Mouse (Mus musculus) kidney, embryonic 14.5 days (tissue): ENCODE results near the gene Ccdc162. TPM values are rescaled to one million over a fixed set of nuclear protein-coding genes. Genes with fewer than 3 reads are reported as not detected.

Experiments used
- ATAC-seq: fragments of 200-750 bp; cut with Nextera tagmentation; 2 replicates; pipeline ENCODE4 v1.8.0; 2017; ENCODE audit warnings: moderate number of reproducible peaks, mild to moderate bottlenecking, moderate TSS enrichment, moderate library complexity; ENCODE audit not compliant: low FRiP score, low TSS enrichment
- H3K27ac ChIP-seq: fragments of 300-500 bp; sonication (generic); 2 replicates; pipeline ENCODE4 v1.5.1; 2014; ENCODE audit warnings: low read depth, mild to moderate bottlenecking, low read length, moderate library complexity, mixed read lengths
- H3K27me3 ChIP-seq: fragments of 300-500 bp; sonication (generic); 2 replicates; pipeline ENCODE4 v1.6.1; 2014; ENCODE audit warnings: mild to moderate bottlenecking, low read length; ENCODE audit not compliant: control insufficient read depth, insufficient read depth
- H3K36me3 ChIP-seq: fragments of 300-500 bp; sonication (generic); 2 replicates; pipeline ENCODE4 v1.6.1; 2014; ENCODE audit warnings: low read length, mixed read lengths; ENCODE audit not compliant: control insufficient read depth, insufficient read depth
- H3K4me1 ChIP-seq: fragments of 300-500 bp; sonication (generic); 2 replicates; pipeline ENCODE4 v1.6.1; 2014; ENCODE audit warnings: low read length, mixed read lengths; ENCODE audit not compliant: control insufficient read depth, insufficient read depth
- H3K4me2 ChIP-seq: fragments of 300-500 bp; sonication (generic); replicated peaks from 2 replicates; pipeline ENCODE4 v1.6.1; 2014; ENCODE audit warnings: low read depth, mild to moderate bottlenecking, low read length
- H3K4me3 ChIP-seq: fragments of 300-500 bp; sonication (generic); 2 replicates; pipeline ENCODE4 v1.5.1; 2014; ENCODE audit warnings: mild to moderate bottlenecking, low read length
- H3K9ac ChIP-seq: fragments of 300-500 bp; sonication (generic); 2 replicates; pipeline ENCODE4 v1.6.1; 2014; ENCODE audit warnings: low read depth, mild to moderate bottlenecking, low read length, moderate library complexity
- H3K9me3 ChIP-seq: fragments of 300-500 bp; sonication (generic); 2 replicates; pipeline ENCODE4 v1.6.1; 2016; ENCODE audit warnings: low read length; ENCODE audit not compliant: control insufficient read depth
- WGBS: fragments of 180-500 bp; shearing (Covaris S2); extraction: QIAGEN DNeasy Blood & Tissue Kit; methylation state at CpG from one replicate; pipeline ENCODE4 v1.1.7; 2014; 5-methylcytosine and 5-hydroxymethylcytosine counted together
- polyA plus RNA-seq: library from polyadenylated mRNA; unstranded; fragments of >200 nt; fragmentation: Nextera tagmentation; extraction: Ambion mirVana; gene quantifications from 2 replicates; pipeline ENCODE4 v1.2.1, GENCODE M21; 2014

Ccdc162 gene
- polyA plus RNA-seq, 1 experiment from 2014 or later: 0.15 TPM

GRCm38 (mm10) chr10:41568306-41568705 is 148.1 kb downstream of the Ccdc162 start:
- H3K27ac ChIP-seq: no peak overlapping the region
- no peaks in the 10 kb centered on the region for H3K9me3 ChIP-seq
- H3K4me3 ChIP-seq: no peak overlapping the region
- 27% methylated on average over 3 of the region's 3 CpGs for WGBS
- no peak overlapping the region for H3K9ac ChIP-seq
- peaks cover 12% of the 10 kb centered on the region for H3K4me1 ChIP-seq
- H3K4me2 ChIP-seq: no peak overlapping the region
- no peaks in the 10 kb centered on the region for H3K36me3 ChIP-seq
- H3K27me3 ChIP-seq: no peaks in the 10 kb centered on the region
- ATAC-seq: peak; percentile 53; the same call in 1 of the 2 replicates

DNA sequence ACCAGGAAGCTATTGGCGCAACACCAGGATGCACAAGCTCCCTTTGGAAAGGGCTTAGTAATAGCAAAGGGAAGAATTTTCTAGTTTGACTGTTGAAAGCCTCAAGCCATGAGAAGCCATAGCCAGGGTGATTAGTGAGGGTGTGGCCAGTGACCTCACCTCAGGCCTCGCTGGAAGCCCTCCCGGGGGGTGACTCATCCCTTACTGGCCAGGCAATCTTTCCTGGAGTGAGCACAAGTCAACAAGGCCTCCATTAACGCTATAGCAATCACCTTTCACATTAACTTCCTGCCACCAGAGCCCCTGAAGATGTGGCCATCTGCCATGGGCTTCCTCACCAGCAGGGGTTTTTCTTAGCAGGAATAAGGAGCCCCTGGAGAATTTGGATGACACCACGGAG is 151.3 kb downstream of the Ccdc162 start:
- H3K27ac ChIP-seq: no peak overlapping the region
- no peaks in the 10 kb centered on the region for H3K27me3 ChIP-seq
- H3K9ac ChIP-seq: no peak overlapping the region
- H3K4me2 ChIP-seq: no peak overlapping the region
- no peak for ATAC-seq
- 28% methylated on average over 5 of the region's 5 CpGs for WGBS
- peaks cover 5% of the 10 kb centered on the region; the same call in 1 of the 2 replicates for H3K9me3 ChIP-seq
- H3K4me1 ChIP-seq: 0 out of 2 replicates have a peak, but pooled peaks cover 2% of the 10 kb centered on the region
- no peaks in the 10 kb centered on the region for H3K36me3 ChIP-seq
- H3K4me3 ChIP-seq: no peak overlapping the region

GRCm38 (mm10) chr10:41561701-41562395 is 154.6 kb downstream of the Ccdc162 start:
- Histone ChIP-seq H3K9ac (no peak overlapping the region), H3K9me3 (peaks cover 9% of the 10 kb centered on the region; the same call in 1 of the 2 replicates)
- ATAC-seq: no peak

DNA sequence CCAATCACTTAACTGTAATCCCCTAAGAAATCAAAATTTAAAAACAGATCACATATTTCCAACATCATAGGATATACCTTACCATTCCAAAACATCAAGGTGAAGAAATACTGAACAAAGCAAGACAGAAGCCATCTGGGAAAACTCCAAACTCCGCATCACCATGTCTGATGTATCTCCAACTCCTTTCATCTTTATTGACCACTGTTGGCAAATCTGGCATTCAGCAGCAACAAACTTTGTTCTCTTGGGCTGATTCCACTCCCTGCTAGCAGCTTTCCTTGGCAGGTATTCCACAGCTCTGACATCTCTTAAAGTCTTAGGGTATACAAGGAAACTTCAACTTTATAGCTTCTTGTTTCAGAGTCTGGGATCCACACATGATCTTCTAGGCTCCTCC is 158.0 kb downstream of the Ccdc162 start:
- no peak overlapping the region for H3K4me2 ChIP-seq
- ATAC-seq: no peak
- H3K9me3 ChIP-seq: peaks cover 9% of the 10 kb centered on the region; the same call in 1 of the 2 replicates
- H3K9ac ChIP-seq: no peak overlapping the region
- H3K4me3 ChIP-seq: no peak overlapping the region
- no peaks in the 10 kb centered on the region for H3K36me3 ChIP-seq
- H3K27ac ChIP-seq: no peak overlapping the region
- H3K27me3 ChIP-seq: no peaks in the 10 kb centered on the region
- H3K4me1 ChIP-seq: no peaks in the 10 kb centered on the region
- WGBS: 94% methylated on average over 1 of the region's 1 CpGs

More at GRCm38 (mm10) chr10:41561701-41562395, 154.6 kb downstream of the Ccdc162 start:
- Histone ChIP-seq H3K27ac (no peak overlapping the region), H3K4me1 (no peaks in the 10 kb centered on the region), H3K27me3 (no peaks in the 10 kb centered on the region), H3K4me3 (no peak overlapping the region), H3K36me3 (no peaks in the 10 kb centered on the region), H3K4me2 (no peak overlapping the region)
- WGBS: 94% methylated on average over 10 of the region's 10 CpGs

DNA sequence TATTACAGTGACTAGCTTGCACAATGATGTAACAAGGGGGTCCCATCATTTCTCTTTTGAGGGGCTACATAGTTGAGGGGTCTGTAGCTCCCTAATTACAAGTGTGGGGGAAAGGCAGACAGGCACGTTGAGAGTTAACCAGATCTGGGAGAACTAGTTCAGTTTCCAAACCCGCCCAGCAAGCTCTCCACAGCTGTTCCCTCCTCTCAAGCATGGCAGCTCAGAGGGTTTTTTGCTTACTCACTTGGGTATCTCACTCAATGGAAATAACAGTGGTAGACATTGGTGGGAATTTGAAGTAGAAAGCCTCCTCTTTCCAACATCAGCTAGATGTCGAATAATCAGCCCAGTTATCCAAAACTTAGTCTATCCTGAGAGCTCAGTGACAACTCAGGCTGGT is 161.4 kb downstream of the Ccdc162 start:
- 78% methylated on average over 3 of the region's 3 CpGs for WGBS
- ATAC-seq: no peak
- H3K27ac ChIP-seq: no peak overlapping the region
- H3K4me3 ChIP-seq: no peak overlapping the region
- H3K4me2 ChIP-seq: no peak overlapping the region
- H3K27me3 ChIP-seq: no peaks in the 10 kb centered on the region
- H3K36me3 ChIP-seq: no peaks in the 10 kb centered on the region
- no peak overlapping the region for H3K9ac ChIP-seq
- H3K4me1 ChIP-seq: peaks cover 6% of the 10 kb centered on the region; the same call in 1 of the 2 replicates
- peaks cover 3% of the 10 kb centered on the region; the same call in 1 of the 2 replicates for H3K9me3 ChIP-seq

- no peak overlapping the region for H3K4me2 ChIP-seq
- no peaks in the 10 kb centered on the region for H3K27me3 ChIP-seq
- WGBS: 65% methylated on average over 4 of the region's 4 CpGs
- no peak overlapping the region for H3K27ac ChIP-seq
- ATAC-seq: no peak
- no peak overlapping the region for H3K4me3 ChIP-seq
- no peak overlapping the region for H3K9ac ChIP-seq
- no peaks in the 10 kb centered on the region for H3K36me3 ChIP-seq
- peaks cover 6% of the 10 kb centered on the region; the same call in 1 of the 2 replicates for H3K4me1 ChIP-seq
- H3K9me3 ChIP-seq: peaks cover 6% of the 10 kb centered on the region
Observed at GRCm38 (mm10) chr10:41553711-41554110, 162.7 kb downstream of the Ccdc162 start.

- 46% methylated on average over 14 of the region's 14 CpGs for WGBS
- 0 out of 2 replicates have a peak overlapping the region, but pooled peaks have one; percentile 19 for H3K27ac ChIP-seq
- H3K4me2 ChIP-seq: no peak overlapping the region; the same call in 1 of the 2 replicates
- peak; percentile 92 for ATAC-seq
- H3K4me3 ChIP-seq: no peak overlapping the region
- peaks cover 6% of the 10 kb centered on the region; the same call in 1 of the 2 replicates for H3K4me1 ChIP-seq
- H3K27me3 ChIP-seq: no peaks in the 10 kb centered on the region
- no peak overlapping the region for H3K9ac ChIP-seq
- no peaks in the 10 kb centered on the region for H3K36me3 ChIP-seq
- H3K9me3 ChIP-seq: peaks cover 6% of the 10 kb centered on the region
Observed at GRCm38 (mm10) chr10:41552847-41553589, 163.4 kb downstream of the Ccdc162 start.

DNA sequence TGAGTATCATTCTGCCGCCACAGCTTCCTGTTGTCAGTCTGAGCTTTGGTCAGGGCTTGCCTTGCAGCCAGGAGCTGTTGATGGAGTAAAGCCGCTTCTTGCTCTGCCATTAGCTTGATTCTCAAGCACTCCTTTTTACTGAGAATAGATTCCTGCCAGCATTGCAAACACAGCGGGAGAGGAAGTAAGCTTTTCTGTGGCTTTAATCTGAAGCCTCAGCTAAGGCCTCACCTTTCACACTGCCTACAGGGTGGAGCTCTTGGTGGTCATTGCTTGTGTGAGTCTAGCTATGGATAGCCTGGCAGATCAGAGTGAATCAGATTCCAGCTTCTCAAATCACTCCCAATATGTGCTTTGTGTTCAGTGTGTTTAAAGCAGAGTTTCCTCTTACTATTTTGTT is 164.1 kb downstream of the Ccdc162 start:
- Histone ChIP-seq H3K27ac (peak overlapping the region; percentile 19; the same call in 1 of the 2 replicates), H3K4me1 (peaks cover 6% of the 10 kb centered on the region; the same call in 1 of the 2 replicates)
- WGBS: 47% methylated on average over 3 of the region's 3 CpGs

GRCm38 (mm10) chr10:41550711-41551110 is 165.7 kb downstream of the Ccdc162 start:
- no peak overlapping the region for H3K27ac ChIP-seq
- no peaks in the 10 kb centered on the region for H3K36me3 ChIP-seq
- no peaks in the 10 kb centered on the region for H3K27me3 ChIP-seq
- 75% methylated on average over 7 of the region's 7 CpGs for WGBS
- H3K4me2 ChIP-seq: no peak overlapping the region
- H3K9me3 ChIP-seq: peaks cover 6% of the 10 kb centered on the region
- no peak overlapping the region for H3K4me3 ChIP-seq
- no peak for ATAC-seq
- peaks cover 6% of the 10 kb centered on the region; the same call in 1 of the 2 replicates for H3K4me1 ChIP-seq
- H3K9ac ChIP-seq: no peak overlapping the region

More for the DNA sequence above, 164.1 kb downstream of the Ccdc162 start:
- H3K9ac ChIP-seq: no peak overlapping the region
- no peak overlapping the region for H3K4me3 ChIP-seq
- H3K9me3 ChIP-seq: peaks cover 6% of the 10 kb centered on the region
- no peak for ATAC-seq
- H3K36me3 ChIP-seq: no peaks in the 10 kb centered on the region
- no peak overlapping the region for H3K4me2 ChIP-seq
- no peaks in the 10 kb centered on the region for H3K27me3 ChIP-seq
